In the genomic region with DNA sequence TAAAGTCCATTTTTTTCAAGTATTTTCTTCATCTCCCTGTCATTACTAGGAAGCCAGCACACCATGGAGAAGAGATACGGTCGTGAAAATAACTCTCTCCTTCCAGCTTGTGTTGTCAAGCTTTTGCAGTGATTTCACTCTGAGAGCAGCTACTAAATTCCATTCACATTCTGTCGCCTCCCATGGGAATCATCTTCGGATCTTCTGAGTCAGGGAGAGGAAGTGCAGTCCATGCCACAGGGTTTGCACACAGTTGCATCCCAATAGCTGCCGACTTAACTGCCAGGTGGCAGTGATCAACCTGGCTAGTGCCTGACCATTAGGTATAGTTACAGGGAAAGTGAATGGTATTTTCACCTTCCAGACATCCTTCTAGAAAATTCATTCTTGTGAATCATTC, we compare ENCODE assay signal across 18 mouse cellular contexts. TPM values are rescaled to one million over a fixed set of nuclear protein-coding genes. Genes with fewer than 3 reads are reported as not detected.
DNase-seq lines count a peak whose midpoint lies in the region; ATAC-seq lines count a peak whose summit lies in the region.
"Had no signal": no experiment of that assay in that cellular context is flagged by ENCODE, and none has a peak within 500 bp of the region (broad histone marks: within the 10 kb centered on the region; RNA-seq: fewer than 3 reads in every experiment).

No protein-coding gene starts in this region.

- DNase-seq in embryonic facial prominence, embryonic 11.5 days (ENCODE audit: low spot score), result peak; percentile 3
- DNase-seq in embryonic facial prominence, embryonic 10.5 days (ENCODE audit: low spot score), result no peak
- peak; percentile 34 to 41 for DNase-seq in heart, postnatal 10 days
- no peak for DNase-seq in heart, postnatal 4 days
- peak; percentile 19 for DNase-seq in lung, postnatal 36 days
- DNase-seq in lung, adult 18-20 months, result no peak
- DNase-seq in frontal cortex, postnatal 10 days (ENCODE audit: low spot score in 2 of 2), result no peak
- DNase-seq: adrenal gland, postnatal 36 days; cerebellum, adult 11 months; cerebellum, postnatal 36 days; forebrain, postnatal 0 days; kidney, postnatal 36 days; left cerebral cortex, postnatal 4 days; thymus, postnatal 14 days had no signal

- 55% methylated on average over 5 of the region's 5 CpGs for WGBS in embryonic facial prominence, embryonic 11.5 days
- 72% methylated on average over 5 of the region's 5 CpGs for WGBS in embryonic facial prominence, embryonic 10.5 days

- H3K4me1 ChIP-seq in embryonic facial prominence, embryonic 11.5 days (ENCODE audit: control insufficient read depth, insufficient read depth, low read length), result no peaks in the 10 kb centered on the region
- no peaks in the 10 kb centered on the region for H3K4me1 ChIP-seq in embryonic facial prominence, embryonic 10.5 days

- H3K27me3 ChIP-seq in embryonic facial prominence, embryonic 11.5 days (ENCODE audit: control insufficient read depth, insufficient read depth, low read length), result no peaks in the 10 kb centered on the region
- no peaks in the 10 kb centered on the region for H3K27me3 ChIP-seq in embryonic facial prominence, embryonic 10.5 days (replicated peaks; ENCODE audit: low read depth, poor library complexity, severe bottlenecking)
- H3K27me3 ChIP-seq: stomach, embryonic 15.5 days had no signal

- no peaks in the 10 kb centered on the region for H3K36me3 ChIP-seq in embryonic facial prominence, embryonic 11.5 days (replicated peaks; ENCODE audit: control insufficient read depth, insufficient read depth, low read depth, low read length)
- H3K36me3 ChIP-seq in embryonic facial prominence, embryonic 10.5 days (replicated peaks), result peaks cover 3% of the 10 kb centered on the region
- H3K36me3 ChIP-seq: stomach, embryonic 15.5 days had no signal

- H3K27ac ChIP-seq in embryonic facial prominence, embryonic 11.5 days (replicated peaks; ENCODE audit: low read depth, low read length), result no peak overlapping the region
- no peak overlapping the region for H3K27ac ChIP-seq in embryonic facial prominence, embryonic 10.5 days (replicated peaks)
- H3K27ac ChIP-seq: liver, embryonic 14.5 days; stomach, embryonic 15.5 days had no signal

- intact Hi-C loops in heart, postnatal 10 days (cut with DNase I), result no loop called here

- H3K4me3 ChIP-seq in embryonic facial prominence, embryonic 11.5 days (ENCODE audit: low read depth, low read length), result no peak overlapping the region
- H3K4me3 ChIP-seq in embryonic facial prominence, embryonic 10.5 days, result no peak overlapping the region
- H3K4me3 ChIP-seq: stomach, embryonic 15.5 days had no signal

- no peak overlapping the region for H3K9ac ChIP-seq in embryonic facial prominence, embryonic 11.5 days (replicated peaks; ENCODE audit: low read length)
- H3K9ac ChIP-seq: forebrain, postnatal 0 days; liver, embryonic 14.5 days; stomach, embryonic 15.5 days had no signal

- no peak for ATAC-seq in embryonic facial prominence, embryonic 11.5 days (replicated peaks; ENCODE audit: insufficient number of reproducible peaks, low FRiP score, low TSS enrichment, low read depth)
- ATAC-seq in inflammation-experienced regulatory T-cells, adult 6 months, result no peak
- ATAC-seq: forebrain, postnatal 0 days had no signal

- H3K4me2 ChIP-seq in embryonic facial prominence, embryonic 11.5 days (ENCODE audit: low read depth, low read length), result no peak overlapping the region
- H3K4me2 ChIP-seq: stomach, embryonic 15.5 days had no signal

- H3K9me3 ChIP-seq in embryonic facial prominence, embryonic 11.5 days (replicated peaks; ENCODE audit: control insufficient read depth, low read length), result no peaks in the 10 kb centered on the region
- no peaks in the 10 kb centered on the region for H3K9me3 ChIP-seq in embryonic facial prominence, embryonic 10.5 days
- H3K9me3 ChIP-seq: stomach, embryonic 15.5 days had no signal

RNA-seq across cellular contexts. Expression of a gene that starts 46.5 kb away (rescaled TPM):
- 3.1 and 7.1 TPM in 2 replicates for polyA plus RNA-seq in embryonic facial prominence, embryonic 11.5 days (2014; fragmentation: Nextera tagmentation; extraction: Ambion mirVana)
- polyA plus RNA-seq in embryonic facial prominence, embryonic 10.5 days (2016; fragmentation: Nextera tagmentation; extraction: Ambion mirVana), result 3.2 and 5.6 TPM in 2 replicates
- total RNA-seq in heart, postnatal 10 days (2021), result 100 to 1,000 TPM; 209 to 216 TPM
- 100 to 1,000 TPM; 167 to 178 TPM for total RNA-seq in heart, postnatal 4 days (2021)
- not detected for polyA plus RNA-seq in inflammation-experienced regulatory T-cells, adult 6 months (2017; shearing (Covaris generic))
- total RNA-seq: granulocyte monocyte progenitor cell, adult 5-6 weeks had no signal

Comparison
In these comparisons a context has a peak if more than half of its experiments do, and no peak if none do; other contexts are left out.
1. DNase-seq: peak in embryonic facial prominence, embryonic 11.5 days (single experiment), heart, postnatal 10 days (2 of 2) and lung, postnatal 36 days (single experiment); none in embryonic facial prominence, embryonic 10.5 days (single experiment), heart, postnatal 4 days (single experiment), lung, adult 18-20 months (0 of 2) and frontal cortex, postnatal 10 days (0 of 2).